Mouse (Mus musculus) heart, adult 2 months (tissue): Measurements from ENCODE around the gene Phf1. TPM values are rescaled to one million over a fixed set of nuclear protein-coding genes. Genes with fewer than 3 reads are reported as not detected.
A peak's percentile ranks its signal among the peaks of the same experiment; 100 is the strongest.

Experiments
- DNase-seq, 2 experiments: peaks; one replicate each; pipeline ENCODE4 v3.0.0; 2021
- H3K27ac ChIP-seq: fragments of 200-600 bp; 2 replicates; pipeline ENCODE4 v1.8.1; 2022
- H3K27me3 ChIP-seq: fragments of 200-500 bp; 2 replicates; pipeline ENCODE4 v1.6.1; 2012; ENCODE audit warnings: mild to moderate bottlenecking, low read length, inconsistent platforms, mixed read lengths; ENCODE audit not compliant: control insufficient read depth, insufficient read depth
- H3K36me3 ChIP-seq: fragments of 200-500 bp; 2 replicates; pipeline ENCODE4 v1.6.1; 2012; ENCODE audit warnings: low read length, inconsistent platforms; ENCODE audit not compliant: control insufficient read depth, insufficient read depth
- H3K4me1 ChIP-seq: fragments of 200-500 bp; 2 replicates; pipeline ENCODE4 v1.6.1; 2011; ENCODE audit warnings: low read length; ENCODE audit not compliant: control insufficient read depth, insufficient read depth
- H3K4me3 ChIP-seq: fragments of 200-600 bp; 2 replicates; pipeline ENCODE4 v1.8.1; 2022
- H3K79me2 ChIP-seq: fragments of 200-500 bp; replicated peaks from 2 replicates; pipeline ENCODE4 v1.6.1; 2012; ENCODE audit warnings: mild to moderate bottlenecking, inconsistent platforms, low read length, moderate library complexity, mixed read lengths; ENCODE audit not compliant: control insufficient read depth, insufficient read depth
- H3K9ac ChIP-seq: fragments of 200-500 bp; 2 replicates; pipeline ENCODE4 v1.6.1; 2012; ENCODE audit warnings: low read depth, mild to moderate bottlenecking, control low read depth, inconsistent platforms, low read length, mixed read lengths
- CTCF ChIP-seq: fragments of 200-600 bp; IDR thresholded peaks from 2 replicates; pipeline ENCODE4 v1.8.1; 2022; ENCODE audit warnings: antibody characterized with exemption, mild to moderate bottlenecking, moderate library complexity
- EP300 ChIP-seq: fragments of 200-500 bp; IDR thresholded peaks from 2 replicates; pipeline ENCODE4 v1.6.1; 2011; ENCODE audit warnings: low read depth, low read length, control low read depth; ENCODE audit not compliant: insufficient read depth
- POLR2A ChIP-seq: fragments of 200-500 bp; IDR thresholded peaks from 2 replicates; pipeline ENCODE4 v1.6.1; 2011; ENCODE audit warnings: mild to moderate bottlenecking, low read depth, low read length, control low read depth; ENCODE audit not compliant: insufficient read depth
- WGBS: fragments of 180-500 bp; shearing (Covaris S2); methylation state at CpG from one replicate; pipeline ENCODE4 v1.1.7; 2018; 5-methylcytosine and 5-hydroxymethylcytosine counted together
- intact Hi-C: fragments of 180-260 bp; cut with DNase I; formaldehyde crosslinking; loops from one replicate; pipeline ENCODE4 v1.15.1; 2025
- long read RNA-seq: library from polyadenylated mRNA; stranded (forward); transcript quantifications from one replicate; pipeline ENCODE4 v2.0.0, GENCODE M21; 2021
- polyA plus RNA-seq: library from polyadenylated mRNA; depleted of rRNA; stranded (reverse); fragments of >200 nt; gene quantifications from 2 replicates; pipeline ENCODE4 v1.2.3, GENCODE M21; 2012; rRNA removed
- total RNA-seq, 2 experiments: library from RNA; stranded (reverse); gene quantifications; 2 replicates each; pipeline ENCODE4 v1.2.3; 2021

The Phf1 gene
- total RNA-seq (10 to 100 TPM; 17.8 to 18.1 TPM), polyA plus RNA-seq (35.3 and 36.8 TPM in 2 replicates)
- long read RNA-seq, partial matches to known transcripts = 0 of 5 reads
- long read RNA-seq, other reads (novel, unspliced or antisense) = 4 of 5 reads

DNA sequence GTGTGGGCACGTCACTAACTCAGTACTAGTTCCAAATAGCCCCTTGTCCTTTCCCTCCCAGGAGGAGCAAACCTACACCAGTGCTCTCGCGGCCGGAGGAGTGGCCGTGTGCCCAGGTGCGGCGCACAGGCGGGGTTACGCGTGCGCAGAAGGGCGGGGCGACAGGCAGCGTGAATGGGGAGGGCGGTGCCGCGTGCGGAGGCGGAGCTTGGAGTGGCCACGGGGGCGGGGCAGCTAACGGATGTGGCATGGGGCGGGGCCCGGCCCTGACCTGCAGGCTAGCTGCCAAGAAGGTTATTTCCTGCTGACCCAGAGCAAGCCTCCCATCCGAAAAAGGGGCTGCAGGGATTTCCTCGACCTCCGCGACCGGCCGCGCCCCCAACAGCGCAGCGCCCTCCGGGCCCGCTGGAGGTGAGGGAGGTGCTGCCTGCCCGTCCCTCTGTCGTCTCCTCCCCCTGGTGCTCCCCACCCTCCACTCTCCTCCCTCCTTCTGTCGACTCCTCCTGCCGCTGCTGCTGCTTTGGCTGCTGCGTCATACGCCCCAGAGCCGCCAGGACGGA lies at the start of gene Phf1:
Phf1 (plus strand) TSS at position 214 of the 560 bp plus-strand sequence.
- intact Hi-C loops = loop anchor here (5.0 kb wide), 2 partner anchors 94 to 216 kb away; partner anchors contain the start of genes Bak1 and Crebrf
- Histone ChIP-seq H3K79me2 (no peaks in the 10 kb centered on the region), H3K4me3 (peak within 1 kb of the TSS; percentile 99), H3K4me1 (no peaks in the 10 kb centered on the region; the same call in 1 of the 2 replicates), H3K27me3 (no peaks in the 10 kb centered on the region), H3K36me3 (no peaks in the 10 kb centered on the region; the same call in 1 of the 2 replicates), H3K9ac (peak within 1 kb of the TSS; percentile 86), H3K27ac (peak within 1 kb of the TSS; percentile 95)
- WGBS = under 1% methylated on average over 38 of the region's 43 CpGs
- TF ChIP-seq CTCF (no peak), EP300 (peak; percentile 43; the same call in 1 of the 2 replicates), POLR2A (peak; percentile 94)
- peak; percentile 97 to 99 for DNase-seq

DNA sequence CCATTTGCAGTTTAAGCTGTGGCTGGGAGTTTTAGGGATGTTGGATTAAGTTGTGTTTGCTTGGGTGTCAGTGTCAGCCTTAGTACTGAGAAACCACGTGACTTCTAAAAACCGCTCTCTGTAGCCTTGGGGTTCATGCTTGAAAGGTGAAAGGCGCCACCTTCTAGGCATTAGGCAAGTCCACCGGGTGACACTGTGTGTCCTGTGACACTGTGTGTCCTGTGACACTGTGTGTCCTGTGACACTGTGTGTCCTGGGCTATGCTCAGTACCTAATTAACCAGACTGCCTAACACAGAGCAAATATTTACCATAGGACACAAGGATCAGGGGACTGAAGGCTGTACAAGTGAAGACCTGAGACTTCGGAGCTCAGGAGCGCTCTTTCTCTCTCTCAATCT lies 49.3 kb upstream of the Phf1 start:
- H3K9ac ChIP-seq = no peak overlapping the region
- WGBS = 88% methylated on average over 6 of the region's 6 CpGs
- no peaks in the 10 kb centered on the region for H3K27me3 ChIP-seq
- no peak overlapping the region for H3K4me3 ChIP-seq
- DNase-seq = no peak
- no peaks in the 10 kb centered on the region for H3K36me3 ChIP-seq
- H3K79me2 ChIP-seq = no peaks in the 10 kb centered on the region
- TF ChIP-seq CTCF (no peak), POLR2A (no peak), EP300 (no peak)
- peaks cover 7% of the 10 kb centered on the region for H3K4me1 ChIP-seq
- intact Hi-C loops = no loop called here
- H3K27ac ChIP-seq = no peak overlapping the region

DNA sequence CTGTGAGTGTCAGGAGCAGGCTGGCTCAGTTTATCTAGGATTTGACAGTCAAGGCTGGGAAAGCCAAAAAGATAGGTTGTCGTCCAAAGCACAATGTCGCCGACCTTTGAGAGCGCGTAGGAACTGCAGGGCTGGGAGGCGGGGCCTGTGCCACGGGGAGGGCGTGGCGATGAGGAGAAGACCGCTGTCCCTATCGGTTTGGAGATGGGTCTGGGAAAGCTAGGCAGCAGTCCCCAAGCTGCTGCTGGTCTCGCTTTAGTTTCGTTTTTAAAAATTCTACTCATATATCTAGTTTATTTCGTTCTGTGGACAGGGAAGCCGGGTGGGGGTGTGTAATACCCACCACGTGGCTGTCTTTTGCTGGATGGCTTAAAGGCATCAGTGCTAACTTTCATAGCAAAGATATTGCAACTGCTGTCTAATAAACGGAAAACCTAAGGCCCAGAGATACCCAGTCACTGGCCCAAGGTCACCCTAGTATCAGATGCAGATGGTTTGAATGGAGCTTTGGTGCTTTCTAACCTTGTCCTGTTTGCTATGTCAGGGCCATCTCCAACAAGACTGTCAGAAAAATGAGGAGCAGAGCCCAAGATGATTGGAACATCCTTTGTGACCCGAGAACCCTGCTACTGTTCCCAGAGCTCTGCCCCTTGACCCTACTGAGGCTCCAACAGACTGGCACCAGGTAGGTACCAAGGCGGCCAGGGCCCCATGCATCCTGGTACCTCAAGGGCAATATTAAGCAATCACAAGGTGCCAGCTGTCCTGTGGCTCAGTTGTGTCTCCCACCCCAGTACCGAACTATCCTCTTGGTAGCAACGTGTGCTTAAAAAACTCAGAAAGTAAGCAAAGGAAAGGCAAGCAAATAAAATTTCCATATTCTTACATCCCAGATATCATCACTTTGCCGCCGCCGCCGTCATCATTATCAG lies 47.6 kb upstream of the Phf1 start:
- 9% methylated on average over 25 of the region's 25 CpGs for WGBS
- Histone ChIP-seq H3K27ac (peak overlapping the region; percentile 65), H3K79me2 (no peaks in the 10 kb centered on the region), H3K27me3 (no peaks in the 10 kb centered on the region), H3K4me3 (peak overlapping the region; percentile 55), H3K36me3 (no peaks in the 10 kb centered on the region), H3K4me1 (peaks cover 7% of the 10 kb centered on the region), H3K9ac (peak overlapping the region; percentile 25)
- intact Hi-C loops = loop anchor here (2.0 to 5.0 kb wide), 5 partner anchors 34 to 423 kb away; partner anchors contain the start of gene Atp6v0e
- peak; percentile 88 to 89 for DNase-seq
- TF ChIP-seq CTCF = peak; percentile 79
- peak; percentile 43; the same call in 1 of the 2 replicates for TF ChIP-seq EP300
- TF ChIP-seq POLR2A = peak; percentile 47; the same call in 1 of the 2 replicates

DNA sequence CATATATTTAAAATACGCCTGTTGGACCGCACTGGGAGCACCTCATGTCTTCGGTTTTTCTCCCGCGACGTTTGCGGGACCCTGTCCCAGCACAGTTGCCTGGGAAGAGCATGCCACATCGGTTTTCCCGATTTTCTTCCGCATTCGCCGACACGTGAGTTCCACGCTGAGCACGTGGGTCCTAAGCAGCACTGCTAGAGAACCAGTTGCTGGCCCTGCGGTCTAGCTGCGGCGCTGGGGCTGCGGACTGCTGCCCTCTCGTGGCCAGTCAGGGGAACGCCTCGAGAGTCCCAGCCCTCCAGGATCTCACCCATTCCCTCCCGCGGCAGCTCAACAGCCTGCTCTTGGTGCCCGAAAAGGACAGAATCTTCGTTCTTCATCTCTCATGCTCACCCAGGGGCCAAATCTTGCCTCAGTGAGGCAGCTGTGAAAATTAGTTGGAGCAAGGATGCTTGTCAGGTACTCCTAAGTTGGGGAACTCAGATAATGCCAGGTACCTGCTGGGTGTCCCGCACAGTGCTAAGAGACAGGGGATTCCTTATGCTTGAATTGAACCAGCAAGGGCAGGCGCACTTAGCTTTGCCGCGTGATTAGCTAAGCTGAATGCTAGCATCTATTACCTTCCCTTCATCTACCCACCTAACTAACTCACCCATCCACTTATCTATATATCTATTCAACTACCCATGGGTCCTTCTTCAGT lies 46.7 kb upstream of the Phf1 start:
- intact Hi-C loops = loop anchor here (1.0 to 5.0 kb wide), 5 partner anchors 61 to 424 kb away; partner anchors contain the start of gene Atp6v0e
- Histone ChIP-seq H3K27ac (peak overlapping the region; percentile 65), H3K27me3 (no peaks in the 10 kb centered on the region), H3K4me3 (peak overlapping the region; percentile 55), H3K4me1 (peaks cover 7% of the 10 kb centered on the region), H3K9ac (peak overlapping the region; percentile 58), H3K79me2 (no peaks in the 10 kb centered on the region), H3K36me3 (no peaks in the 10 kb centered on the region)
- DNase-seq = peak; percentile 87 to 90
- peak; percentile 100; the same call in 1 of the 2 replicates for TF ChIP-seq CTCF
- TF ChIP-seq POLR2A = peak; percentile 49
- peak; percentile 95 for TF ChIP-seq EP300
- WGBS = 7% methylated on average over 30 of the region's 30 CpGs

DNA sequence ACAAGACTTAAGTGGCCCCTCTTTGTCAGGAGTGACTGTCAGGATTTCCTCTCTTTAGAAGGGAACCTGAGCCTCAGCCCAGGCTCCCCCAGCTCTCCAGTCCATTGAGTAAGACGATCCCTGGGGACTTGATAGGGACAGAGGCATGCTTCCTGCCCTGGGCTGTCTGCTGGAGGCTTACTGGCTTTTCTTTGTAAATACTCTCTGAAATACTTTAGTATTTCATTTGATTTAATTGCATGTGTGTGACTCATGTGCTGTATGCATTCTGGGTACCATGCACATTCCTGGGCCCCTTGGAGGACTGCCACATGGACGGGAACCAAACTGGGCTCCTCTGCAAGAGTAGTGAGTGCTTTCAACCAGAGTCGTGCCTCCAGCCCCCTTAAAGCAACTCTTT lies 44.9 kb upstream of the Phf1 start:
- peaks cover 10% of the 10 kb centered on the region for H3K4me1 ChIP-seq

More for the DNA sequence above, 44.9 kb upstream of the Phf1 start:
- no peak for TF ChIP-seq CTCF
- no peak for TF ChIP-seq EP300
- Histone ChIP-seq H3K27me3 (no peaks in the 10 kb centered on the region), H3K27ac (no peak overlapping the region), H3K36me3 (no peaks in the 10 kb centered on the region), H3K79me2 (no peaks in the 10 kb centered on the region), H3K9ac (no peak overlapping the region), H3K4me3 (no peak overlapping the region)
- intact Hi-C loops = loop anchor here (2.0 to 5.0 kb wide), 4 partner anchors 59 to 426 kb away; partner anchors contain the start of gene Atp6v0e
- WGBS = 7% methylated on average over 3 of the region's 3 CpGs
- DNase-seq = no peak
